Mouse (Mus musculus) activated CD4-positive, CD25-positive, alpha-beta regulatory T cell, adult 4 months (primary cell): Measurements from ENCODE around the gene Sema4a. TPM values are rescaled to one million over a fixed set of nuclear protein-coding genes. Genes with fewer than 3 reads are reported as not detected.
"Not testable (repeated sequence)": the region's sequence is repeated elsewhere in the genome, so short reads cannot be mapped to it uniquely, and the experiment has no call there.

ENCODE experiments used
- ATAC-seq: one replicate; pipeline ENCODE4 v1.8.0; 2017
- polyA plus RNA-seq, 2 experiments: library from polyadenylated mRNA; unstranded; fragments of 100-300 nt; shearing (Covaris generic); gene quantifications; one replicate each; pipeline ENCODE4 v1.2.1; 2017

Gene Sema4a
- polyA plus RNA-seq, 2 experiments from 2014 or later = 31.5 to 44.8 TPM

- ATAC-seq = no peak
Measured at GRCm38 (mm10) chr3:88455588-88456264, 5.3 kb downstream of the Sema4a start.

- ATAC-seq = no peak
Measured at GRCm38 (mm10) chr3:88454762-88455587, 6.0 kb downstream of the Sema4a start.

- peak; percentile 66 for ATAC-seq
Measured at GRCm38 (mm10) chr3:88453986-88454385, 7.0 kb downstream of the Sema4a start.

- ATAC-seq = peak; percentile 67
Measured at GRCm38 (mm10) chr3:88453369-88453768, 7.6 kb downstream of the Sema4a start.

- no peak for ATAC-seq
Measured at GRCm38 (mm10) chr3:88452716-88453115, 8.3 kb downstream of the Sema4a start.

GRCm38 (mm10) chr3:88452246-88452645, 8.7 kb downstream of the Sema4a start:
- no peak for ATAC-seq

- ATAC-seq = no peak
Measured at GRCm38 (mm10) chr3:88450379-88451131, 10.4 kb downstream of the Sema4a start.

- ATAC-seq = no peak
Measured at GRCm38 (mm10) chr3:88449395-88450023, 11.5 kb downstream of the Sema4a start.

- ATAC-seq = no peak
Measured at GRCm38 (mm10) chr3:88448443-88448842, 12.5 kb downstream of the Sema4a start.

- ATAC-seq = no peak
Measured at GRCm38 (mm10) chr3:88447676-88448183, 13.3 kb downstream of the Sema4a start.

- no peak for ATAC-seq
Measured at GRCm38 (mm10) chr3:88446471-88447123, 14.4 kb downstream of the Sema4a start.

- no peak for ATAC-seq
Measured at GRCm38 (mm10) chr3:88442888-88443287, 18.1 kb downstream of the Sema4a start.

- no peak for ATAC-seq
Measured at GRCm38 (mm10) chr3:88442488-88442887, 18.5 kb downstream of the Sema4a start.

- peak; percentile 43 for ATAC-seq
Measured at GRCm38 (mm10) chr3:88440500-88441381, 20.2 kb downstream of the Sema4a start.

GRCm38 (mm10) chr3:88439582-88439981, 21.4 kb downstream of the Sema4a start:
- ATAC-seq = no peak

- no peak for ATAC-seq
Measured at GRCm38 (mm10) chr3:88437454-88437853, 23.5 kb downstream of the Sema4a start.

- no peak for ATAC-seq
Measured at GRCm38 (mm10) chr3:88436395-88437201, 24.4 kb downstream of the Sema4a start.

GRCm38 (mm10) chr3:88435515-88435914, 25.5 kb downstream of the Sema4a start:
- no peak for ATAC-seq

- ATAC-seq = not testable (repeated sequence)
Measured at GRCm38 (mm10) chr3:88428639-88429038, 32.3 kb downstream of the Sema4a start.

- ATAC-seq = no peak
Measured at GRCm38 (mm10) chr3:88427342-88427905, 33.6 kb downstream of the Sema4a start.
